Mouse (Mus musculus): ENCODE measurements around the gene Plxnc1.
A peak's percentile ranks its signal among the peaks of the same experiment; 100 is the strongest.

Plxnc1 gene

GRCm38 (mm10) chr10:94947915-94948675, 3.5 kb upstream of the Plxnc1 start:
- no peak for DNase-seq (ENCODE audit: low read depth in 2 of 2, low spot score in 2 of 2)

GRCm38 (mm10) chr10:94947386-94947785, 2.8 kb upstream of the Plxnc1 start:
- no peak for DNase-seq (ENCODE audit: low read depth in 2 of 2, low spot score in 2 of 2)

- peak in 1 of 2 experiments; percentile 6 for DNase-seq (ENCODE audit: low read depth in 2 of 2, low spot score in 2 of 2)
These were observed 624 bp upstream of the Plxnc1 start for GRCm38 (mm10) chr10:94945206-94945711.

GRCm38 (mm10) chr10:94943846-94944690, 567 bp downstream of the Plxnc1 start:
- peak; percentile 25 to 35 for DNase-seq (ENCODE audit: low read depth in 2 of 2, low spot score in 2 of 2)

- DNase-seq (ENCODE audit: low read depth in 2 of 2, low spot score in 2 of 2), result peak; percentile 7 to 21
These were observed 1.2 kb downstream of the Plxnc1 start for GRCm38 (mm10) chr10:94943401-94943845.

- DNase-seq (ENCODE audit: low read depth in 2 of 2, low spot score in 2 of 2), result peak; percentile 36 to 43
These were observed 2.1 kb downstream of the Plxnc1 start for GRCm38 (mm10) chr10:94942449-94943041.

- no peak for DNase-seq (ENCODE audit: low read depth in 2 of 2, low spot score in 2 of 2)
These were observed 3.1 kb downstream of the Plxnc1 start for GRCm38 (mm10) chr10:94941551-94941950.

- DNase-seq (ENCODE audit: low read depth in 2 of 2, low spot score in 2 of 2), result no peak
These were observed 3.8 kb downstream of the Plxnc1 start for GRCm38 (mm10) chr10:94940786-94941185.

- no peak for DNase-seq (ENCODE audit: low read depth in 2 of 2, low spot score in 2 of 2)
These were observed 4.6 kb downstream of the Plxnc1 start for GRCm38 (mm10) chr10:94940061-94940460.

- no peak for DNase-seq (ENCODE audit: low read depth in 2 of 2, low spot score in 2 of 2)
These were observed 5.7 kb downstream of the Plxnc1 start for GRCm38 (mm10) chr10:94938899-94939298.

GRCm38 (mm10) chr10:94938320-94938719, 6.3 kb downstream of the Plxnc1 start:
- no peak for DNase-seq (ENCODE audit: low read depth in 2 of 2, low spot score in 2 of 2)

GRCm38 (mm10) chr10:94935270-94935669, 9.4 kb downstream of the Plxnc1 start:
- DNase-seq (ENCODE audit: low read depth in 2 of 2, low spot score in 2 of 2), result no peak

GRCm38 (mm10) chr10:94934151-94934614, 10.5 kb downstream of the Plxnc1 start:
- no peak for DNase-seq (ENCODE audit: low read depth in 2 of 2, low spot score in 2 of 2)

- no peak for DNase-seq (ENCODE audit: low read depth in 2 of 2, low spot score in 2 of 2)
These were observed 12.4 kb downstream of the Plxnc1 start for GRCm38 (mm10) chr10:94931961-94932832.

GRCm38 (mm10) chr10:94928164-94928563, 16.5 kb downstream of the Plxnc1 start:
- no peak for DNase-seq (ENCODE audit: low read depth in 2 of 2, low spot score in 2 of 2)

- DNase-seq (ENCODE audit: low read depth in 2 of 2, low spot score in 2 of 2), result no peak
These were observed 18.3 kb downstream of the Plxnc1 start for GRCm38 (mm10) chr10:94926297-94926696.

GRCm38 (mm10) chr10:94924878-94925277, 19.8 kb downstream of the Plxnc1 start:
- no peak for DNase-seq (ENCODE audit: low read depth in 2 of 2, low spot score in 2 of 2)

GRCm38 (mm10) chr10:94924450-94924849, 20.2 kb downstream of the Plxnc1 start:
- no peak for DNase-seq (ENCODE audit: low read depth in 2 of 2, low spot score in 2 of 2)

GRCm38 (mm10) chr10:94923337-94923762, 21.3 kb downstream of the Plxnc1 start:
- no peak for DNase-seq (ENCODE audit: low read depth in 2 of 2, low spot score in 2 of 2)

- no peak for DNase-seq (ENCODE audit: low read depth in 2 of 2, low spot score in 2 of 2)
These were observed 21.8 kb downstream of the Plxnc1 start for GRCm38 (mm10) chr10:94922848-94923247.
